Mouse (Mus musculus) hindbrain, embryonic 13.5 days (tissue): Measurements from ENCODE around the gene Fam243. TPM values are rescaled to one million over a fixed set of nuclear protein-coding genes. Genes with fewer than 3 reads are reported as not detected.

Experiments used
- ATAC-seq: fragments of 200-750 bp; cut with Nextera tagmentation; 2 replicates; pipeline ENCODE4 v1.8.0; 2017; ENCODE audit warnings: moderate TSS enrichment; ENCODE audit not compliant: low FRiP score
- H3K27ac ChIP-seq: fragments of 300-500 bp; sonication (generic); 2 replicates; pipeline ENCODE4 v1.5.1; 2015; ENCODE audit warnings: inconsistent platforms, mild to moderate bottlenecking, moderate library complexity
- H3K27me3 ChIP-seq: fragments of 300-500 bp; sonication (generic); 2 replicates; pipeline ENCODE4 v1.6.1; 2015; ENCODE audit warnings: mild to moderate bottlenecking, inconsistent platforms
- H3K36me3 ChIP-seq: fragments of 300-500 bp; sonication (generic); 2 replicates; pipeline ENCODE4 v1.6.1; 2015; ENCODE audit warnings: mild to moderate bottlenecking, inconsistent platforms
- H3K4me1 ChIP-seq: fragments of 300-500 bp; sonication (generic); replicated peaks from 2 replicates; pipeline ENCODE4 v1.6.1; 2015; ENCODE audit warnings: inconsistent platforms
- H3K4me2 ChIP-seq: fragments of 300-500 bp; sonication (generic); 2 replicates; pipeline ENCODE4 v1.6.1; 2015; ENCODE audit warnings: inconsistent platforms, mild to moderate bottlenecking, moderate library complexity
- H3K4me3 ChIP-seq: fragments of 300-500 bp; sonication (generic); 2 replicates; pipeline ENCODE4 v1.5.1; 2015; ENCODE audit warnings: mild to moderate bottlenecking, inconsistent platforms
- H3K9ac ChIP-seq: fragments of 300-500 bp; sonication (generic); 2 replicates; pipeline ENCODE4 v1.6.1; 2015; ENCODE audit warnings: mild to moderate bottlenecking, inconsistent platforms
- H3K9me3 ChIP-seq: fragments of 300-500 bp; sonication (generic); 2 replicates; pipeline ENCODE4 v1.6.1; 2016; ENCODE audit warnings: inconsistent platforms
- WGBS: fragments of 180-500 bp; shearing (Covaris S2); methylation state at CpG from one replicate; pipeline ENCODE4 v1.1.7; 2015; 5-methylcytosine and 5-hydroxymethylcytosine counted together
- polyA plus RNA-seq: library from polyadenylated mRNA; unstranded; fragments of >200 nt; fragmentation: Nextera tagmentation; extraction: Ambion mirVana; gene quantifications from 2 replicates; pipeline ENCODE4 v1.2.1, GENCODE M21; 2015

Gene Fam243
- not detected in 2 replicates for polyA plus RNA-seq

GRCm38 (mm10) chr16:92321341-92321740, at the start of gene Fam243:
Gene Fam243, minus strand, starts transcription at chr16:92321441.
- 91% methylated on average over 8 of the region's 8 CpGs for WGBS

GRCm38 (mm10) chr16:92369260-92369659, 48.0 kb upstream of the Fam243 start:
- no peaks in the 10 kb centered on the region for H3K9me3 ChIP-seq
- H3K4me1 ChIP-seq: peaks cover 25% of the 10 kb centered on the region
- H3K9ac ChIP-seq: no peak overlapping the region
- H3K4me2 ChIP-seq: no peak overlapping the region
- H3K27ac ChIP-seq: no peak overlapping the region
- no peak for ATAC-seq
- H3K36me3 ChIP-seq: no peaks in the 10 kb centered on the region
- H3K4me3 ChIP-seq: no peak overlapping the region
- H3K27me3 ChIP-seq: no peaks in the 10 kb centered on the region
- WGBS: 70% methylated on average over 2 of the region's 2 CpGs

More at GRCm38 (mm10) chr16:92321341-92321740, at the start of gene Fam243:
- Histone ChIP-seq H3K4me2 (no peak within 1 kb of the TSS), H3K4me3 (no peak within 1 kb of the TSS), H3K27me3 (no peaks in the 10 kb centered on the region), H3K27ac (no peak within 1 kb of the TSS), H3K36me3 (no peaks in the 10 kb centered on the region), H3K9me3 (0 out of 2 replicates have a peak, but pooled peaks cover 3% of the 10 kb centered on the region), H3K9ac (no peak within 1 kb of the TSS), H3K4me1 (peaks cover 14% of the 10 kb centered on the region)
- ATAC-seq: no peak

- H3K4me3 ChIP-seq: no peak overlapping the region
- no peak for ATAC-seq
- H3K27me3 ChIP-seq: no peaks in the 10 kb centered on the region
- 47% methylated on average over 7 of the region's 7 CpGs for WGBS
- no peak overlapping the region for H3K27ac ChIP-seq
- H3K36me3 ChIP-seq: no peaks in the 10 kb centered on the region
- no peak overlapping the region for H3K4me2 ChIP-seq
- H3K9me3 ChIP-seq: no peaks in the 10 kb centered on the region
- peaks cover 3% of the 10 kb centered on the region; the same call in 1 of the 2 replicates for H3K4me1 ChIP-seq
- H3K9ac ChIP-seq: no peak overlapping the region
These were observed 44.2 kb upstream of the Fam243 start for GRCm38 (mm10) chr16:92365477-92365876.

- Histone ChIP-seq H3K9ac (no peak overlapping the region), H3K4me1 (peaks cover 21% of the 10 kb centered on the region), H3K4me3 (no peak overlapping the region), H3K9me3 (no peaks in the 10 kb centered on the region), H3K27me3 (peaks cover 17% of the 10 kb centered on the region; the same call in 1 of the 2 replicates), H3K36me3 (no peaks in the 10 kb centered on the region), H3K4me2 (no peak overlapping the region), H3K27ac (no peak overlapping the region)
- ATAC-seq: no peak
- WGBS: 81% methylated on average over 7 of the region's 7 CpGs
These were observed 39.5 kb upstream of the Fam243 start for GRCm38 (mm10) chr16:92360711-92361110.

GRCm38 (mm10) chr16:92359229-92359628, 38.0 kb upstream of the Fam243 start, which contains the start of gene Kcne1:
Gene Kcne1, minus strand, starts transcription at chr16:92359468.
- no peak for ATAC-seq
- H3K4me1 ChIP-seq: peaks cover 21% of the 10 kb centered on the region
- 62% methylated on average over 9 of the region's 9 CpGs for WGBS

GRCm38 (mm10) chr16:92358734-92359133, 37.5 kb upstream of the Fam243 start:
- peak; percentile 55 for ATAC-seq
- H3K9me3 ChIP-seq: no peaks in the 10 kb centered on the region
- no peak overlapping the region for H3K9ac ChIP-seq
- H3K4me3 ChIP-seq: no peak overlapping the region
- H3K4me1 ChIP-seq: peaks cover 21% of the 10 kb centered on the region
- H3K27me3 ChIP-seq: peaks cover 20% of the 10 kb centered on the region; the same call in 1 of the 2 replicates
- H3K27ac ChIP-seq: no peak overlapping the region
- no peaks in the 10 kb centered on the region for H3K36me3 ChIP-seq
- 19% methylated on average over 9 of the region's 9 CpGs for WGBS
- H3K4me2 ChIP-seq: no peak overlapping the region

More at GRCm38 (mm10) chr16:92359229-92359628, 38.0 kb upstream of the Fam243 start, which contains the start of gene Kcne1:
- H3K27me3 ChIP-seq: peaks cover 20% of the 10 kb centered on the region; the same call in 1 of the 2 replicates
- no peaks in the 10 kb centered on the region for H3K9me3 ChIP-seq
- H3K36me3 ChIP-seq: no peaks in the 10 kb centered on the region
- no peak within 1 kb of the TSS for H3K4me2 ChIP-seq
- no peak within 1 kb of the TSS for H3K4me3 ChIP-seq
- no peak within 1 kb of the TSS for H3K27ac ChIP-seq
- no peak within 1 kb of the TSS for H3K9ac ChIP-seq

- no peaks in the 10 kb centered on the region for H3K9me3 ChIP-seq
- H3K4me3 ChIP-seq: no peak overlapping the region
- H3K27ac ChIP-seq: no peak overlapping the region
- no peak overlapping the region for H3K4me2 ChIP-seq
- H3K27me3 ChIP-seq: peaks cover 20% of the 10 kb centered on the region; the same call in 1 of the 2 replicates
- ATAC-seq: no peak
- WGBS: 17% methylated on average over 10 of the region's 10 CpGs
- H3K36me3 ChIP-seq: no peaks in the 10 kb centered on the region
- H3K4me1 ChIP-seq: peaks cover 21% of the 10 kb centered on the region
- H3K9ac ChIP-seq: no peak overlapping the region
These were observed 36.3 kb upstream of the Fam243 start for GRCm38 (mm10) chr16:92357566-92357965.

GRCm38 (mm10) chr16:92357023-92357422, 35.8 kb upstream of the Fam243 start:
- Histone ChIP-seq H3K4me1 (peaks cover 21% of the 10 kb centered on the region), H3K27ac (no peak overlapping the region), H3K27me3 (peaks cover 20% of the 10 kb centered on the region; the same call in 1 of the 2 replicates), H3K9ac (no peak overlapping the region), H3K9me3 (no peaks in the 10 kb centered on the region), H3K36me3 (no peaks in the 10 kb centered on the region), H3K4me2 (no peak overlapping the region), H3K4me3 (no peak overlapping the region)
- ATAC-seq: no peak
- 47% methylated on average over 9 of the region's 9 CpGs for WGBS

GRCm38 (mm10) chr16:92355982-92356381, 34.7 kb upstream of the Fam243 start:
- ATAC-seq: no peak
- Histone ChIP-seq H3K36me3 (no peaks in the 10 kb centered on the region), H3K9me3 (no peaks in the 10 kb centered on the region), H3K9ac (no peak overlapping the region), H3K4me1 (peaks cover 21% of the 10 kb centered on the region), H3K27ac (no peak overlapping the region), H3K27me3 (peaks cover 20% of the 10 kb centered on the region; the same call in 1 of the 2 replicates), H3K4me2 (no peak overlapping the region), H3K4me3 (no peak overlapping the region)
- WGBS: 83% methylated on average over 11 of the region's 11 CpGs

- H3K36me3 ChIP-seq: no peaks in the 10 kb centered on the region
- H3K9me3 ChIP-seq: no peaks in the 10 kb centered on the region
- no peak overlapping the region for H3K4me3 ChIP-seq
- H3K27ac ChIP-seq: no peak overlapping the region
- peaks cover 20% of the 10 kb centered on the region; the same call in 1 of the 2 replicates for H3K27me3 ChIP-seq
- WGBS: 83% methylated on average over 5 of the region's 5 CpGs
- no peak overlapping the region for H3K9ac ChIP-seq
- no peak for ATAC-seq
- peaks cover 21% of the 10 kb centered on the region for H3K4me1 ChIP-seq
- no peak overlapping the region for H3K4me2 ChIP-seq
These were observed 34.1 kb upstream of the Fam243 start for GRCm38 (mm10) chr16:92355366-92355765.

- Histone ChIP-seq H3K9me3 (no peaks in the 10 kb centered on the region), H3K9ac (no peak overlapping the region), H3K4me3 (no peak overlapping the region), H3K27me3 (peaks cover 17% of the 10 kb centered on the region; the same call in 1 of the 2 replicates), H3K36me3 (no peaks in the 10 kb centered on the region), H3K4me2 (no peak overlapping the region), H3K4me1 (peaks cover 19% of the 10 kb centered on the region), H3K27ac (no peak overlapping the region)
- no peak for ATAC-seq
- 77% methylated on average over 2 of the region's 2 CpGs for WGBS
These were observed 32.7 kb upstream of the Fam243 start for GRCm38 (mm10) chr16:92353897-92354296.

GRCm38 (mm10) chr16:92353295-92353694, 32.1 kb upstream of the Fam243 start:
- Histone ChIP-seq H3K36me3 (no peaks in the 10 kb centered on the region), H3K9me3 (no peaks in the 10 kb centered on the region), H3K4me1 (peaks cover 18% of the 10 kb centered on the region), H3K4me3 (no peak overlapping the region), H3K27ac (no peak overlapping the region), H3K9ac (no peak overlapping the region), H3K4me2 (no peak overlapping the region), H3K27me3 (peaks cover 14% of the 10 kb centered on the region; the same call in 1 of the 2 replicates)
- ATAC-seq: no peak
- WGBS: 85% methylated on average over 12 of the region's 12 CpGs

GRCm38 (mm10) chr16:92348941-92349340, 27.7 kb upstream of the Fam243 start:
- peaks cover 9% of the 10 kb centered on the region for H3K4me1 ChIP-seq
- no peak overlapping the region for H3K9ac ChIP-seq
- H3K9me3 ChIP-seq: no peaks in the 10 kb centered on the region
- no peak overlapping the region for H3K27ac ChIP-seq
- ATAC-seq: peak; percentile 77; the same call in 1 of the 2 replicates
- H3K4me3 ChIP-seq: no peak overlapping the region
- no peak overlapping the region for H3K4me2 ChIP-seq
- H3K36me3 ChIP-seq: no peaks in the 10 kb centered on the region
- H3K27me3 ChIP-seq: no peaks in the 10 kb centered on the region
- 61% methylated on average over 12 of the region's 12 CpGs for WGBS
